Mouse (Mus musculus) cerebellum, adult 9-10 months (tissue): ENCODE data around the gene Rnf115.

Experiments used
- DNase-seq: peaks from one replicate; pipeline ENCODE4 v3.0.0; 2022

The Rnf115 gene

DNA sequence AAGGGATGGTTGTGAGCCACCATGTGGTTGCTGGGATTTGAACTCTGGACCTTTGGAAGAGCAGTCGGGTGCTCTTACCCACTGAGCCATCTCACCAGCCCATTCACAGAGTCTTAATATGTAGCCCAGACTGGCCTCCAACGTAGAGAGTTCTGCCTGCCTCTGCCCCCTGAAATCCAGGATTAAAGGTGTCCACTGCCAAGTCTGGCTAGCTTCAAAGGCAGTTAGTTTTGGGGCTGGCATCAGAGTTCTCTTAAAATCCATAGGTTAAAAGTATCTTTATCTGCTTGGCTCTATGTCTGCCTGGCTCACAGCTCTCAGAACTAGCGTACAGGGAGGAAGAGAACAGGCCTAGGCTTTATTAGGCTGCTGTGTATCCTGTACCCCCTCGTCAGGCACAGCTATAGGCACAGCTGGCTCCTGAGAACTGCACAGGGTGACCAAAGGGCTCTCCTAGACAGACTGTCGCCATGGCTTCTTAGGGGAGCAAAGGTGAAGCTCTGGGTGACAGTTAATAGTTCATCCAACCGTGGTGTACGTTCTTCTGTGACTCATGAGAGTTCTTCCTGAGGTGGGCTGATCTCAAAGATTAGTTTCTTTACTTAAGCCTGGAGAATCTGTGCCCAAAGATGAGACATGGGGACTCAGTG, 111.7 kb downstream of the Rnf115 start:
- DNase-seq, result no peak
